ENCODE assay signal across 9 mouse cellular contexts in genomic region chr12:116146996-116147634, GRCm38 (mm10).
DNase-seq lines count a peak whose midpoint lies in the region; ATAC-seq and TF ChIP-seq lines count a peak whose summit lies in the region.
"Had no signal": no experiment of that assay in that cellular context is flagged by ENCODE, and none has a peak within 500 bp of the region (broad histone marks: within the 10 kb centered on the region; RNA-seq: fewer than 3 reads in every experiment).

No protein-coding gene starts in this region.

- H3K4me1 ChIP-seq in midbrain, embryonic 13.5 days (replicated peaks), result peaks cover 20% of the 10 kb centered on the region

- H3K4me3 ChIP-seq in gastrocnemius, adult 2 months, result no peak overlapping the region
- H3K4me3 ChIP-seq in midbrain, embryonic 13.5 days (replicated peaks), result no peak overlapping the region

- H3K9ac ChIP-seq in midbrain, embryonic 13.5 days (replicated peaks), result peak overlapping the region; percentile 15; the same call in 1 of the 2 replicates

- intact Hi-C loops in gastrocnemius, adult 2 months (cut with DNase I), result no loop called here
- intact Hi-C loops in gastrocnemius, postnatal 14 days (cut with DNase I; ENCODE audit: low total_unique reads), result no loop called here

- WGBS in midbrain, embryonic 13.5 days, result 11% methylated on average over 8 of the region's 8 CpGs

- no peaks in the 10 kb centered on the region for H3K9me3 ChIP-seq in midbrain, embryonic 13.5 days

- ATAC-seq in midbrain, embryonic 13.5 days, result peak; percentile 94
- ATAC-seq in CD4-positive, CD25-positive, alpha-beta regulatory T cell, adult 4 months, result no peak
- no peak for ATAC-seq in activated CD4-positive, CD25-positive, alpha-beta regulatory T cell, adult 4 months

- no peaks in the 10 kb centered on the region for H3K36me3 ChIP-seq in midbrain, embryonic 13.5 days

- no peak overlapping the region for H3K27ac ChIP-seq in gastrocnemius, adult 2 months
- peak overlapping the region; percentile 17 for H3K27ac ChIP-seq in midbrain, embryonic 13.5 days

- TF ChIP-seq CTCF in gastrocnemius, adult 2 months (IDR thresholded peaks at IDR 0.05), result peak; percentile 11; the same call in 1 of the 2 replicates

- no peaks in the 10 kb centered on the region for H3K27me3 ChIP-seq in midbrain, embryonic 13.5 days

- no peak overlapping the region for H3K4me2 ChIP-seq in midbrain, embryonic 13.5 days (replicated peaks)

- no peak for DNase-seq in gastrocnemius, adult 2 months
- DNase-seq in gastrocnemius, postnatal 14 days, result no peak
- DNase-seq in R1 (ENCODE audit: low read depth, low spot score), result peak; percentile 31
- DNase-seq in heart, adult 9 months (ENCODE audit: low spot score in 2 of 2), result peak; percentile 14 to 17
- DNase-seq in thymus, postnatal 25 days, result no peak
- DNase-seq: kidney, adult 11 months had no signal

Comparison
In these comparisons a context has a peak if more than half of its experiments do, and no peak if none do; other contexts are left out.
1. DNase-seq: peak in R1 (single experiment) and heart, adult 9 months (2 of 2); none in gastrocnemius, adult 2 months (single experiment), gastrocnemius, postnatal 14 days (single experiment) and thymus, postnatal 25 days (single experiment).